Mouse (Mus musculus) limb, embryonic 11.5 days (tissue): ENCODE data around the gene Spata32. TPM values are rescaled to one million over a fixed set of nuclear protein-coding genes. Genes with fewer than 3 reads are reported as not detected.

ENCODE experiments used
- ATAC-seq: fragments of 200-750 bp; cut with Nextera tagmentation; 2 replicates; pipeline ENCODE4 v1.8.0; 2017; ENCODE audit warnings: low read depth; ENCODE audit not compliant: insufficient number of reproducible peaks, low FRiP score, low TSS enrichment
- DNase-seq: peaks from one replicate; pipeline ENCODE4 v3.0.0-alpha.2; 2015; ENCODE audit warnings: low spot score
- H3K27ac ChIP-seq: fragments of 300-500 bp; sonication (generic); replicated peaks from 2 replicates; pipeline ENCODE4 v1.5.1; 2014; ENCODE audit warnings: low read depth, mild to moderate bottlenecking, low read length
- H3K27me3 ChIP-seq: fragments of 300-500 bp; sonication (generic); 2 replicates; pipeline ENCODE4 v1.6.1; 2014; ENCODE audit warnings: mild to moderate bottlenecking, low read length, mixed read lengths; ENCODE audit not compliant: control insufficient read depth, insufficient read depth
- H3K36me3 ChIP-seq: fragments of 300-500 bp; sonication (generic); 2 replicates; pipeline ENCODE4 v1.6.1; 2014; ENCODE audit warnings: mild to moderate bottlenecking, low read length, moderate library complexity, mixed read lengths; ENCODE audit not compliant: control insufficient read depth, insufficient read depth
- H3K4me1 ChIP-seq: fragments of 300-500 bp; sonication (generic); 2 replicates; pipeline ENCODE4 v1.6.1; 2014; ENCODE audit warnings: low read length, mixed read lengths; ENCODE audit not compliant: control insufficient read depth, insufficient read depth
- H3K4me2 ChIP-seq: fragments of 300-500 bp; sonication (generic); 2 replicates; pipeline ENCODE4 v1.6.1; 2014; ENCODE audit warnings: low read depth, mild to moderate bottlenecking, moderate library complexity; ENCODE audit not compliant: severe bottlenecking
- H3K4me3 ChIP-seq: fragments of 300-500 bp; sonication (generic); 2 replicates; pipeline ENCODE4 v1.5.1; 2014; ENCODE audit warnings: low read depth, low read length
- H3K9ac ChIP-seq: fragments of 300-500 bp; sonication (generic); 2 replicates; pipeline ENCODE4 v1.6.1; 2014; ENCODE audit warnings: mild to moderate bottlenecking, low read length
- H3K9me3 ChIP-seq: fragments of 300-500 bp; sonication (generic); 2 replicates; pipeline ENCODE4 v1.6.1; 2016; ENCODE audit warnings: low read length; ENCODE audit not compliant: control insufficient read depth
- WGBS: fragments of 180-500 bp; shearing (Covaris S2); extraction: QIAGEN DNeasy Blood & Tissue Kit; methylation state at CpG from one replicate; pipeline ENCODE4 v1.1.7; 2014; 5-methylcytosine and 5-hydroxymethylcytosine counted together
- polyA plus RNA-seq: library from polyadenylated mRNA; unstranded; fragments of >200 nt; fragmentation: Nextera tagmentation; extraction: Ambion mirVana; gene quantifications from 2 replicates; pipeline ENCODE4 v1.2.1, GENCODE M21; 2014

The Spata32 gene
- polyA plus RNA-seq, 1 experiment from 2014 or later = not detected

DNA sequence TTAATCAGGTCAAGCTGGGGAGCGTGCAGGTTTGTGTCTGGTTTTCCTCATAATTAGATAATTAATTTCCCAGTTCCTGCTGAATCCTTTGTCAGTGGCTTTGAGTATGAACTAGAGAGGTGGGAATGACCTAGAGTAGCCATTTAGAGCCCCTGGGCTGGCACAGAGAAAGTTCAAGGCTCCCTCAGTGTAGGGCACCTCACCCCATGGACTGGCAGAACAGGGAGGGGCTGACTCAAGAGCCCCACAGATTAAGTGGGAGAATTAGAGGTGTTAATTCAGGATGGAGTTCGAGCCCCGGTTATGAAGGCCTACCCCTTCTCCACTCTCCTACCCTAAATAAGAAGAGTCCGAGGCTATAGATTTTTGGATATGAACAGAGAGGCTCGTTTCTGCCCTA is 48.6 kb downstream of the Spata32 start:
- Histone ChIP-seq H3K4me2 (no peak overlapping the region), H3K4me3 (no peak overlapping the region), H3K27me3 (peaks cover 42% of the 10 kb centered on the region), H3K9me3 (no peaks in the 10 kb centered on the region), H3K36me3 (no peaks in the 10 kb centered on the region), H3K4me1 (peaks cover 6% of the 10 kb centered on the region; the same call in 1 of the 2 replicates), H3K9ac (no peak overlapping the region), H3K27ac (no peak overlapping the region)
- DNase-seq (no peak), ATAC-seq (no peak)
- 76% methylated on average over 5 of the region's 5 CpGs for WGBS

DNA sequence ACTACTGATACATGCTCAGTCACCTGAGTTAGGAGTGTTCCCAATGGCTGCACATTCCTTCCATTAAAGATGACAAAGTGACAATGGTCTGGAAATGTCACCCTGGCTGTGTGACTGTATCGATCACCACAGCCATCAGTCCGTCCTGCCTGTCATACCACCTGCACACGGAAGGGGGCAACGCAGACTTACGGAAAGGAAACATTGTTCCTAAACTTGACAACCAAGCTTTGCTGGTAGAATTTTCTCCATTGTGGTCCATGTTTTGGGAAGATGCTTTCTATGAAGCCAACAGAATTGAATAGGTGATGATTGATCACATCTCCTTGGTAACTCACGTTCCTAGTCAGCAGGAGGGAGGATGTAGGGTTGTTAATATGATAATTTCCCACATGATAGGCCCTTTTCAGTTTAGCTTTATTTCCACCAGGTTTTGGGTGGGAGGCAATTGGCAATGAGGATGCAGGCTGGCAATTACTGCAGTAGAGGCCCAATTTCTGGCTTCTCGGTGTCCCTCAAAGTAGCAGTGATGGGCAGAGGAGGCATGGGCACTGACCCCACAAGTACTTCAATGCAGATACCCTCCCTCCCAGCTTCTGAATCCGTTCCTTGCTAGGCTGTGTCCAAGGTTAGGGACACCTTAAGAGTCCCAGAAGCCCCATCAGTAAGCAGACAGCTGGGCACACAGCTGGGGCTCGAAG is 49.4 kb downstream of the Spata32 start:
- Histone ChIP-seq H3K4me1 (peaks cover 5% of the 10 kb centered on the region; the same call in 1 of the 2 replicates), H3K9me3 (no peaks in the 10 kb centered on the region), H3K36me3 (no peaks in the 10 kb centered on the region), H3K27me3 (peaks cover 41% of the 10 kb centered on the region), H3K4me3 (no peak overlapping the region), H3K9ac (no peak overlapping the region), H3K27ac (no peak overlapping the region), H3K4me2 (no peak overlapping the region)
- DNase-seq = peak; percentile 66
- 31% methylated on average over 9 of the region's 9 CpGs for WGBS
- ATAC-seq = no peak

DNA sequence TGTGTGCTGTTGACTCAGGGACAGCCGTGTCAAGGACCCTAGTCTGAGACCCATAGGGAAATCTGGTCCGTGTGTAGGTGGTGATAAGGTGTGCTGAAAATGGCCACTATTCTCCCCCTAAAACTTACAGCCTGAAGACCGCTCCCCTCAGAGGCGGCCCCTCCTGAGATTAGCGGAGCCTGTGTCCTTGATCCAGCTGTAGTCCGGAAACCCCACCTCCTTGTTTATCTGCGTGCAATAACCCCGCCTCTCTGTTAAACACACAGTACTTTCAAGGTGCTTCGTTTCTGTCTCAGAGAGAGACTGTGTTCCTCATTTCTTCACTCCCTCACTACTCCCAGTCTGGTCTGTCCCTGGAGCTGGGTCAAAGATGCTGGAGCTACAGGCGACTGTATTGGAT is 53.8 kb downstream of the Spata32 start:
- Histone ChIP-seq H3K4me1 (no peaks in the 10 kb centered on the region), H3K9ac (no peak overlapping the region), H3K36me3 (no peaks in the 10 kb centered on the region), H3K4me2 (no peak overlapping the region; the same call in 1 of the 2 replicates), H3K27ac (no peak overlapping the region), H3K9me3 (no peaks in the 10 kb centered on the region), H3K4me3 (no peak overlapping the region), H3K27me3 (peaks cover 5% of the 10 kb centered on the region)
- DNase-seq (no peak), ATAC-seq (no peak)
- WGBS = 26% methylated on average over 10 of the region's 10 CpGs

DNA sequence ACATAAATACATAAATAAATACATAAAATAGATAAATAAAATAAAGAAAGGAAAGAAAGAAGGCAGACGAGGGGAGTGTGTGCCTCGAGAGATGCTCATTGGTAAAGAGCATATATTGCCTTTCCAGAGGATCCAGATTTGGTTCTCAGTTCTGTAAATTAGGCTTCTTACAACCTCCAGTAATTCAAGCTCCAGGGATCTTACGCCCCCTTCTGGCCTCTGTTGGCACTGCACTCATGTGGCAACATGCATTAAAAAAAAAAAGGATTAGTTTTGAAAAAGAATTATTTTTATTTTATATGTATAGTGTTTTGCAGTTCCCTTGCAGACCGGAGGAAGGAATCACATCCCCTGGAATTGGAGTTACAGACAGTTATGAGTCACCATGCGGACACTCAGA is 56.1 kb downstream of the Spata32 start:
- no peak overlapping the region for H3K4me2 ChIP-seq
- ATAC-seq = no peak
- H3K27me3 ChIP-seq = no peaks in the 10 kb centered on the region
- H3K9ac ChIP-seq = no peak overlapping the region
- H3K9me3 ChIP-seq = no peaks in the 10 kb centered on the region
- H3K27ac ChIP-seq = no peak overlapping the region
- whole genome bisulfite sequencing = 88% methylated on average over 5 of the region's 5 CpGs
- peak; percentile 45 for DNase-seq
- 0 out of 2 replicates have a peak, but pooled peaks cover 3% of the 10 kb centered on the region for H3K4me1 ChIP-seq
- no peak overlapping the region for H3K4me3 ChIP-seq
- no peaks in the 10 kb centered on the region for H3K36me3 ChIP-seq

DNA sequence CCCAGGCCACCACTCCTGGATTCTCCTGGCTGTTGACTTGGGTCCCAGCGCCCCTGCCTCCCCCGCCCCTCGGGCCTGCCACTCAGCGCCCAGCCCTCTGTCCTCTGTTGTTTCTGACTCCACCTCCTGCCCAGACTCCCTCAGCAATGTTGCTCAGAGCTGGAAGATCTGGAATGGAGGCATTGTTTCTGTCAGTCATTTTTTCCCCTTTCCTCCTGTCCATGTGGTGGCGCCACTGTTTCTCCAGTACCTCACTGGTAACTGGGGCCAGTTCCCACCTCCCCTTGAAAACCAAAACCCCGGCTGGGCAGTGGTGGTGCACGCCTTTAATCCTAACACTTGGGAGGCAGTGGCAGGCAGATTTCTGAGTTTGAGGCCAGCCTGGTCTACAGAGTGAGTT is 56.8 kb downstream of the Spata32 start:
- 74% methylated on average over 7 of the region's 7 CpGs for WGBS
- Histone ChIP-seq H3K9me3 (no peaks in the 10 kb centered on the region), H3K4me1 (0 out of 2 replicates have a peak, but pooled peaks cover 3% of the 10 kb centered on the region), H3K9ac (no peak overlapping the region), H3K36me3 (no peaks in the 10 kb centered on the region), H3K4me3 (no peak overlapping the region), H3K27me3 (no peaks in the 10 kb centered on the region), H3K4me2 (no peak overlapping the region), H3K27ac (no peak overlapping the region)
- no peak for DNase-seq
- ATAC-seq = no peak

DNA sequence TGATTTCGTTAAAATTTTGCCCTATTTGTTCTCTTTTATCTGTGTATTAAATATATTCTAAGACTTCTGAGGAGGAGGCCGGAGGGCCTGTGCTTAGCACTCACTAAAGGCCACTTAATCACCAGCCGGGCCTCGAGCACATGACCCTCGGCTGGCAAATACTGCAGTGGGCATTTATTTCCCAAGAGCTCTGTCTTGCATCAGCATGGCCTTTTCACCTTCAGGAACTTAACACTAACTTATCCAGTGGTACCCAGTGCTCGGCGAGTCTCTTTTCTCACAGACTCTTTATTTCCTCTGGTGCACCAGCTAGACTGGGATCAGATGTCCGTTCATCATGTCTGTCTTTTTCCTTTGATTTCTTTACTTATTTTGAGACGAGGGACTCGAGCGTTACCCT is 57.5 kb downstream of the Spata32 start:
- no peaks in the 10 kb centered on the region for H3K27me3 ChIP-seq
- H3K9ac ChIP-seq = no peak overlapping the region
- H3K27ac ChIP-seq = no peak overlapping the region
- ATAC-seq = no peak
- H3K9me3 ChIP-seq = no peaks in the 10 kb centered on the region
- no peak overlapping the region for H3K4me3 ChIP-seq
- 89% methylated on average over 11 of the region's 11 CpGs for WGBS
- H3K4me2 ChIP-seq = no peak overlapping the region
- no peak for DNase-seq
- no peaks in the 10 kb centered on the region for H3K36me3 ChIP-seq
- 0 out of 2 replicates have a peak, but pooled peaks cover 3% of the 10 kb centered on the region for H3K4me1 ChIP-seq

DNA sequence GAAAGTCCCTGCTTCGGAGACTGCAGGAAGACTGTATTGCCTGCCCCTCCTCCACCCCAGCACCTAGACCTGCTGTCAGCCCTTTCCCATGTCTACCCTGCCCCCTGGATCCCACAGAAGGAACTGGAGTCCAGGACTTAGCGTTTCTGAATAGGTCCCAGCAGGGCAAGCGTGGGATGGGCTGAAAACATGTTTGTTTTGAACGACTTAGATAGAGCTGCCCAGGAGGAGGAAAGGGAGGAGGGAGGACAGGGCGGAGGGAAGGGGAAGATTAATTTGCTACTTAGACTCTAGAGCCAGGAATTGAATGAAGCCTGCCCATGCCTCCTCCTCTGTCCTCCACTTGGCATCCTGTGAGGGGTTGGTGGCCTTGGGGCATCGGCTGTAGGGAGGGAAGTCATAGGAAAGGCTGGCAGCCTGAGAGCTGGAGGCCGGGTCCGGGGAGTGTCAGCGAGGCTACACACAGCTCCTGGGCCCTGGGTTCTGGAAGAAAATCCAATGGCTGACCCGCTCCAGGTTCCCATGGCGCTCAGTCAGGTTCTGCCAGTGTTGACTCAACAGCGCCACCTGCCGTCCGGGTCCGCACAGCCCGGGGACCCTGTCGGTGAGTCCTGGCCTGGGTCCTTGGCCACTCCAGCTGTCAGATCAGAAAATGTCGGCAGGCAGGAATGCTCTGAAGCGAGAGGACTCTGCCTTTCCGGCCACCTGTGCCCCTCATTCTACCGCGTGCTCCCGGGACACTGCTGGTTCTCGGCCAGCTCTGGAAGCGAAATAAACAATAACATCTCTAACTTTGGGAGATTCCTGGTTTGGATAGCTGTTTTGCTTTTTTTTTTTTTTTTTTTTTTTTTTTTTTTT is 59.4 kb downstream of the Spata32 start:
- Histone ChIP-seq H3K9me3 (no peaks in the 10 kb centered on the region), H3K27ac (no peak overlapping the region), H3K4me2 (peak overlapping the region; percentile 57), H3K36me3 (no peaks in the 10 kb centered on the region), H3K4me3 (peak overlapping the region; percentile 19), H3K4me1 (0 out of 2 replicates have a peak, but pooled peaks cover 3% of the 10 kb centered on the region), H3K9ac (no peak overlapping the region; the same call in 1 of the 2 replicates), H3K27me3 (no peaks in the 10 kb centered on the region)
- 1% methylated on average over 25 of the region's 25 CpGs for WGBS
- DNase-seq = peak; percentile 99
- peak; percentile 87 for ATAC-seq
